Mouse (Mus musculus): ENCODE results near the gene Osmr. TPM values are rescaled to one million over a fixed set of nuclear protein-coding genes. Genes with fewer than 3 reads are reported as not detected.
"Not testable (repeated sequence)": the region's sequence is repeated elsewhere in the genome, so short reads cannot be mapped to it uniquely, and the experiment has no call there.

Osmr gene
- polyA plus RNA-seq, 1 experiment from 2014 or later, result 0.66 TPM

GRCm38 (mm10) chr15:6857270-6857905 is 17.4 kb downstream of the Osmr start:
- H3K27ac ChIP-seq, result no peak overlapping the region
- H3K4me2 ChIP-seq (replicated peaks), result no peak overlapping the region
- H3K27me3 ChIP-seq (replicated peaks), result no peaks in the 10 kb centered on the region
- no peaks in the 10 kb centered on the region for H3K4me1 ChIP-seq
- no peak for ATAC-seq (ENCODE audit: low FRiP score, low read depth)
- no peaks in the 10 kb centered on the region for H3K9me3 ChIP-seq
- H3K4me3 ChIP-seq, result no peak overlapping the region
- H3K9ac ChIP-seq, result no peak overlapping the region
- 62% methylated on average over 9 of the region's 9 CpGs for WGBS
- H3K36me3 ChIP-seq, result no peaks in the 10 kb centered on the region

DNA sequence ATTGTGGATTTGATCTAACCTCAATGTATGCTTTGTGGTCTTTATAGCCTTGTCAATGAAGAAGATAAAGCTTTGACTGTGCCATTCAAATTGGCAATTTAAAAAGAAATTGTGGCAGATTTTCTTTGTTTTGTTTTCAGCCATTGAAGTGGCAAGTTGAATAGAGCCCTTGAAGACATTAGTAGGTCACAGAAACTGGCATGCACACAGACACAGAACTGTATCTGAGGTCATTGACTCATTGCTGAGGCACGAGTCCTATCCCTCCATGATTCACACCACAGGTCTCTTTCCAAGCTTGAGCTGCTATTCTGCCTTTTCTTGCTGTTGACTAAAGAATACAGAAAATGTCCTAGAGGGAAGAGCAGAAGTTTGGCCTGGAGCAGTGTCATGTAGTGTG is 24.9 kb downstream of the Osmr start:
- Histone ChIP-seq H3K27me3 (replicated peaks) (no peaks in the 10 kb centered on the region), H3K4me2 (replicated peaks) (no peak overlapping the region), H3K36me3 (no peaks in the 10 kb centered on the region), H3K9me3 (no peaks in the 10 kb centered on the region), H3K9ac (no peak overlapping the region), H3K4me3 (no peak overlapping the region), H3K4me1 (no peaks in the 10 kb centered on the region), H3K27ac (no peak overlapping the region)
- WGBS, result 13% methylated on average over 1 of the region's 1 CpGs
- ATAC-seq (ENCODE audit: low FRiP score, low read depth), result no peak

DNA sequence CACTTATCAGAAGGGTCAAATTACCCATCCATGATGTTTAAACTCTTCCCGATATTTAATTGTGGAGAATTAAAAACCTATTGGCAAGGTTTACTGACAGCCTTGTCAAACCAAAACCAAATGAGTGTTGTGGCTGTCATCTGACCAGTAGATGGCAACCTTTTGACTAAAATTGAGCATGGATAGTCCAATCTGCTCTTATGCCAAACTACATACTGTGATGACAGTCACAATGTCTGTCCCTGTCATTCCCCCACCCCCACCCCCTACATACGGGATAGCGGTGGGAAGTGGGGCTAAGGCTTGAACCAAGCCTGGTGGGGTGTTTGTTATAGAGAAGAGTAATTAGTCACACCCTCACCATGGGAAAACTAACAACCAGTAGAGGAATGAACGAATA is 34.6 kb downstream of the Osmr start:
- Histone ChIP-seq H3K4me1 (no peaks in the 10 kb centered on the region), H3K36me3 (no peaks in the 10 kb centered on the region), H3K4me2 (replicated peaks) (no peak overlapping the region), H3K9me3 (no peaks in the 10 kb centered on the region), H3K27me3 (replicated peaks) (no peaks in the 10 kb centered on the region), H3K27ac (no peak overlapping the region), H3K9ac (no peak overlapping the region), H3K4me3 (no peak overlapping the region)
- peak; percentile 78 for ATAC-seq (ENCODE audit: low FRiP score, low read depth)
- 53% methylated on average over 4 of the region's 4 CpGs for WGBS

DNA sequence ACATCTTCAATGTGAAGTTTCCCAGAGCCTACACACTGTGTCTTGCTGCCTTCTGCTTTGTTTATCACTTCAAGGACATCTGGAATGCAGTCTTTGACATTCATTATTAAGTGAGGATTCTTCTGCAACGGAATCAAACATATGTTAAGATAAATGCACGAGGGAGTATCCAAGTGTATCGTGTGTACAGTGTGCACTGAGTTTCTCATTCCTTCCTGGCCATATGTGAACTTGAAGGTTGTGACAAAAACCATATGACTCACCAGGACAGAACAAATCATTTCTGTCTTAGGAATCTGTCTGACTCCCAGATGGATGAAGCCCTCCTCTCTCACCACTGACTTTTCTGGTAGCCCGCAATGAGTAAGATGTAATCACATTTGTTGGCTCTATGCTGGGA is 59.0 kb downstream of the Osmr start:
- H3K4me2 ChIP-seq (replicated peaks), result no peak overlapping the region
- H3K36me3 ChIP-seq, result no peaks in the 10 kb centered on the region
- H3K4me3 ChIP-seq, result no peak overlapping the region
- no peak overlapping the region for H3K27ac ChIP-seq
- ATAC-seq (ENCODE audit: low FRiP score, low read depth), result no peak
- no peak overlapping the region for H3K9ac ChIP-seq
- H3K27me3 ChIP-seq (replicated peaks), result no peaks in the 10 kb centered on the region
- peaks cover 6% of the 10 kb centered on the region; the same call in 1 of the 2 replicates for H3K9me3 ChIP-seq
- no peaks in the 10 kb centered on the region for H3K4me1 ChIP-seq
- WGBS, result 90% methylated on average over 4 of the region's 4 CpGs

DNA sequence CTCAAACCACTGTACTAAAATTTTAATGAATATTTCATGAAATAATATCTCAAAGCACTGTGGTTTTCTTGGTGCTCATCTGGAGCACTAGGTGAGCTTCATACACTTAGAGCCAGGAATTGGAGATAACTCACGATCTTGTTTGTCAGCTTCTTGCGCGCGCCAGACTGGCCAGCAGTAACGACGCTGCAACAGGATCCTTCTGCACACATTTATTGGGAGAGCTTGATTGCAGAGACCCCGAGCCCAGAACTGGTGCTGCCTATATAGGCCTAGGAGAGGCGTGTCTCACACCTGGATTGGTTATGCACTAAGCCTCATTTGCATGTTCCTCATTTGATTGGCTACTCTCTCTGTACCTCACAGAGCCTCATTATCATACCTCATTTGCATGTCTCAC is 73.6 kb downstream of the Osmr start:
- not testable (repeated sequence) for H3K4me2 ChIP-seq (replicated peaks); ATAC-seq (ENCODE audit: low FRiP score, low read depth); H3K4me1 ChIP-seq; H3K27ac ChIP-seq; H3K27me3 ChIP-seq (replicated peaks); H3K4me3 ChIP-seq; H3K9ac ChIP-seq; H3K9me3 ChIP-seq
- H3K36me3 ChIP-seq, result peaks cover 28% of the 10 kb centered on the region
- 93% methylated on average over 8 of the region's 8 CpGs for WGBS

GRCm38 (mm10) chr15:6792846-6793245 is 81.9 kb downstream of the Osmr start:
- WGBS, result 85% methylated on average over 7 of the region's 7 CpGs
- no peak overlapping the region for H3K4me2 ChIP-seq (replicated peaks)
- no peaks in the 10 kb centered on the region for H3K4me1 ChIP-seq
- no peaks in the 10 kb centered on the region for H3K27me3 ChIP-seq (replicated peaks)
- no peaks in the 10 kb centered on the region for H3K9me3 ChIP-seq
- peaks cover 85% of the 10 kb centered on the region for H3K36me3 ChIP-seq
- no peak overlapping the region for H3K4me3 ChIP-seq
- no peak overlapping the region for H3K9ac ChIP-seq
- ATAC-seq (ENCODE audit: low FRiP score, low read depth), result no peak
- H3K27ac ChIP-seq, result no peak overlapping the region

DNA sequence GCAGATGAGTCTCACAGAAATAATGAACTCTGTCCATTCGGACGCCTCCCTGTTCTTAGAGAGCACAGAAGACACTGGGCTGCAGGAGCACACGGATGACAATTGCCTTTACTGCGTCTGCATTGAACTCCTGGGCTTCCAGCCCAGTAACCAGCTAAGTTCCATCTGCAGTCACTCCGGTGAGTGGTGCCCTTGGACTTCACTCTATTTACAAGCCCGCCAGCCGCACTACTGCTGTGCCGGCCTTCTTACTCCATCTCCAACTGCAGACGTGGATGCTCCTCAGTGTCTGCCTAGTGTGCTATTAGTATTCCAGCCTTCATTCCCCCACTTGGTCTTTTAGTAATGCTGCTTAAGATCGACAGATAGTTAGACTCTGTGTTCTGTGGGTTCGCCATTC is 83.1 kb downstream of the Osmr start:
- no peaks in the 10 kb centered on the region for H3K27me3 ChIP-seq (replicated peaks)
- WGBS, result 92% methylated on average over 11 of the region's 11 CpGs
- no peak overlapping the region for H3K4me2 ChIP-seq (replicated peaks)
- no peaks in the 10 kb centered on the region for H3K4me1 ChIP-seq
- H3K9ac ChIP-seq, result no peak overlapping the region
- H3K27ac ChIP-seq, result no peak overlapping the region
- no peaks in the 10 kb centered on the region for H3K9me3 ChIP-seq
- ATAC-seq (ENCODE audit: low FRiP score, low read depth), result no peak
- no peak overlapping the region for H3K4me3 ChIP-seq
- H3K36me3 ChIP-seq, result peaks cover 85% of the 10 kb centered on the region

- Histone ChIP-seq H3K36me3 (peaks cover 80% of the 10 kb centered on the region), H3K27ac (no peak overlapping the region), H3K4me1 (no peaks in the 10 kb centered on the region), H3K4me2 (replicated peaks) (no peak overlapping the region), H3K4me3 (no peak overlapping the region), H3K9me3 (no peaks in the 10 kb centered on the region), H3K27me3 (replicated peaks) (no peaks in the 10 kb centered on the region), H3K9ac (no peak overlapping the region)
- ATAC-seq (ENCODE audit: low FRiP score, low read depth), result no peak
- 94% methylated on average over 7 of the region's 7 CpGs for WGBS
Measured at GRCm38 (mm10) chr15:6790011-6790410, 84.8 kb downstream of the Osmr start.

GRCm38 (mm10) chr15:6787236-6787635 is 87.5 kb downstream of the Osmr start:
- ATAC-seq (ENCODE audit: low FRiP score, low read depth), result no peak

DNA sequence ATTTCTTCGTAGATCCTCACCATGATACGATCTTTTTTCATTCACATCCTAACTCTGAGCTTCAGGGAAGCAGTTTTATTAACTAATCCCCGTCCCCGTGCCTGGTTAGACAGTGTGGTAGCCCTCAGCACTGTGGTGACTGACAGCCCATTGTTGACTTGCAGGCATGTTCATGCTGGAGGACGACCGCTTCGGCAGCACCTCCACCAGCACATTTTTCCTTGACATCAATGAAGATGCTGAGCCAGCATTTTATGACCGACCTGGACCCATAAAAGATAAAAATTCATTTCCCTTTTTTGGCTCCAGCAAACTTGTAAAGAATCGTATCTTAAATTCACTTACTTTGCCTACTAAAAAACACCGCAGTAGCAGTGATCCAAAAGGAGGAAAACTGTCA is 88.6 kb downstream of the Osmr start:
- peaks cover 75% of the 10 kb centered on the region for H3K36me3 ChIP-seq
- no peak overlapping the region for H3K4me3 ChIP-seq
- no peak overlapping the region for H3K4me2 ChIP-seq (replicated peaks)
- no peak for ATAC-seq (ENCODE audit: low FRiP score, low read depth)
- WGBS, result 93% methylated on average over 10 of the region's 10 CpGs
- H3K27me3 ChIP-seq (replicated peaks), result no peaks in the 10 kb centered on the region
- no peaks in the 10 kb centered on the region for H3K9me3 ChIP-seq
- H3K4me1 ChIP-seq, result no peaks in the 10 kb centered on the region
- no peak overlapping the region for H3K9ac ChIP-seq
- no peak overlapping the region for H3K27ac ChIP-seq

More at GRCm38 (mm10) chr15:6787236-6787635, 87.5 kb downstream of the Osmr start:
- Histone ChIP-seq H3K27me3 (replicated peaks) (no peaks in the 10 kb centered on the region), H3K9me3 (no peaks in the 10 kb centered on the region), H3K4me3 (no peak overlapping the region), H3K9ac (no peak overlapping the region), H3K4me2 (replicated peaks) (no peak overlapping the region), H3K27ac (no peak overlapping the region), H3K36me3 (peaks cover 76% of the 10 kb centered on the region), H3K4me1 (no peaks in the 10 kb centered on the region)
- 92% methylated on average over 10 of the region's 10 CpGs for WGBS

DNA sequence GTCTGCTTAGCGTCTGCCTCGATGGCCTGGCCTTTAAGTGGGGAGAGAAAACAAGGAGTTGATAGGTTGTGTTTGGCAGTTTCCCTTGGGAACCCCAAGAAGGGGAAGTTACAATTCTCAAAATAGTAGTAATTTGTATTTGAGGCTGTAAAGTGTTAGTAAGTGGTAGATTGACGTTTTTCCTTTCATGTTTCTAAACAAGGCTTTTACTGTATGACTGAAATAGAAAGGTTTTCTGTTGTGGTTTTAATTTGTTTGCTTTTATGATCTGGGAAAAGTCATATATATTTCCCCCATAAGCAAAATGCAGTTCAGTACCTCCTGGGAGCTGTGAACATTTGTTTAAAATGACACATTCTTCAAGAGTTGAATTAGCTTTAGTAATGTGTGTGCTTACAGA is 102.5 kb downstream of the Osmr start:
- H3K4me2 ChIP-seq (replicated peaks), result no peak overlapping the region
- 91% methylated on average over 3 of the region's 3 CpGs for WGBS
- no peak overlapping the region for H3K9ac ChIP-seq
- ATAC-seq (ENCODE audit: low FRiP score, low read depth), result no peak
- no peaks in the 10 kb centered on the region for H3K27me3 ChIP-seq (replicated peaks)
- H3K9me3 ChIP-seq, result no peaks in the 10 kb centered on the region
- no peak overlapping the region for H3K4me3 ChIP-seq
- H3K27ac ChIP-seq, result no peak overlapping the region
- H3K36me3 ChIP-seq, result peaks cover 60% of the 10 kb centered on the region
- no peaks in the 10 kb centered on the region for H3K4me1 ChIP-seq
